Mouse (Mus musculus) bone marrow macrophage, adult 2 months (primary cell): ENCODE data around the gene Art5.

Experiments
- CTCF ChIP-seq: IDR thresholded peaks from 2 replicates; pipeline ENCODE4 v1.5.1; 2012; ENCODE audit warnings: low read depth, mild to moderate bottlenecking, low read length, moderate library complexity
- POLR2A ChIP-seq: IDR thresholded peaks from 2 replicates; pipeline ENCODE4 v1.6.1; 2012; ENCODE audit warnings: mild to moderate bottlenecking, low read depth, low read length, borderline replicate concordance

GRCm38 (mm10) chr7:102099760-102100661 lies 9.3 kb downstream of the Art5 start:
- 0 out of 2 replicates have a peak, but pooled peaks have one; percentile 10 for TF ChIP-seq CTCF
- TF ChIP-seq POLR2A, result no peak
